Mouse (Mus musculus) heart, embryonic 16.5 days (tissue): ENCODE data around the gene Irf6. TPM values are rescaled to one million over a fixed set of nuclear protein-coding genes. Genes with fewer than 3 reads are reported as not detected.

ENCODE experiments used
- ATAC-seq: fragments of 200-750 bp; cut with Nextera tagmentation; replicated peaks from 2 replicates; pipeline ENCODE4 v1.8.0; 2017; ENCODE audit warnings: moderate number of reproducible peaks; ENCODE audit not compliant: insufficient read depth, low FRiP score; ENCODE audit errors: extremely low read depth
- H3K27ac ChIP-seq: fragments of 300-500 bp; sonication (generic); 2 replicates; pipeline ENCODE4 v1.5.1; 2014; ENCODE audit warnings: mild to moderate bottlenecking, low read length, control low read depth, moderate library complexity
- H3K27me3 ChIP-seq: fragments of 300-500 bp; sonication (generic); 2 replicates; pipeline ENCODE4 v1.6.1; 2014; ENCODE audit warnings: low read length, mixed read lengths; ENCODE audit not compliant: control insufficient read depth, insufficient read depth
- H3K36me3 ChIP-seq: fragments of 300-500 bp; sonication (generic); 2 replicates; pipeline ENCODE4 v1.6.1; 2014; ENCODE audit not compliant: control insufficient read depth, insufficient read depth
- H3K4me1 ChIP-seq: fragments of 300-500 bp; sonication (generic); 2 replicates; pipeline ENCODE4 v1.6.1; 2014; ENCODE audit warnings: low read length, mixed read lengths; ENCODE audit not compliant: control insufficient read depth, insufficient read depth
- H3K4me2 ChIP-seq: fragments of 300-500 bp; sonication (generic); 2 replicates; pipeline ENCODE4 v1.6.1; 2014; ENCODE audit warnings: low read depth, mild to moderate bottlenecking, control low read depth, low read length
- H3K4me3 ChIP-seq: fragments of 300-500 bp; sonication (generic); 2 replicates; pipeline ENCODE4 v1.5.1; 2014; ENCODE audit warnings: mild to moderate bottlenecking, control low read depth, low read length
- H3K9ac ChIP-seq: fragments of 300-500 bp; sonication (generic); 2 replicates; pipeline ENCODE4 v1.6.1; 2014; ENCODE audit warnings: low read length, control low read depth
- H3K9me3 ChIP-seq: fragments of 300-500 bp; sonication (generic); replicated peaks from 2 replicates; pipeline ENCODE4 v1.6.1; 2016; ENCODE audit warnings: low read length; ENCODE audit not compliant: control insufficient read depth
- whole genome bisulfite sequencing: fragments of 180-500 bp; shearing (Covaris S2); extraction: QIAGEN DNeasy Blood & Tissue Kit; methylation state at CpG from one replicate; pipeline ENCODE4 v1.1.7; 2014; 5-methylcytosine and 5-hydroxymethylcytosine counted together
- polyA plus RNA-seq: library from polyadenylated mRNA; unstranded; fragments of >200 nt; fragmentation: Nextera tagmentation; extraction: Ambion mirVana; gene quantifications from 2 replicates; pipeline ENCODE4 v1.2.1, GENCODE M21; 2015

Gene Irf6
- polyA plus RNA-seq, 1 experiment from 2014 or later = 5.3 TPM

DNA sequence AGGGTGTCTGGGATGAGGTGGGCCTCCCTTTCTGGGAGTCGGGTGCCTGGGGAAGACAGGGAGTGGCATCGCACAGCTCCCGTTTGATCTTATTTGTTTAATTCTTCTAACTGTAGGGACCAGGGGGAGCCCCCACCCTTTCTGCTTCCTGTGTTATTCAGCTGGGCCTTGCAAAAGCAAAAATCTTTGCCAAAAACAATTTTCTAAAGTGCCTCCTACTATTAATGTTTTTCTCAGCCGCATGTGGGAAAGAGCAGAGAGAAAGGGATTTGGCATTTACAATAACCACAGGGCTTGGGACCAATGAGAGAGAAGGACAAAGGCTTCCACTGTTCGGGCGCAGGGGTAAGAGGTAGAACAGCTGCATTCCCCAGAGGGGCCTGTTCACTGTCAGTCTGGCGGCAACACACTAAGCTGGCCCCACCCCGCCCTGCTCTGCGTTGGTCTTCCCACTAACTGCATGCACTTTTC, 36.3 kb downstream of the Irf6 start:
- Histone ChIP-seq H3K36me3 (no peaks in the 10 kb centered on the region), H3K9me3 (no peaks in the 10 kb centered on the region), H3K4me3 (no peak overlapping the region), H3K4me1 (peaks cover 33% of the 10 kb centered on the region), H3K27ac (peak overlapping the region; percentile 93), H3K4me2 (peak overlapping the region; percentile 9; the same call in 1 of the 2 replicates), H3K9ac (0 out of 2 replicates have a peak overlapping the region, but pooled peaks have one; percentile 1), H3K27me3 (no peaks in the 10 kb centered on the region)
- 13% methylated on average over 9 of the region's 9 CpGs for WGBS
- peak; percentile 95 for ATAC-seq

GRCm38 (mm10) chr1:193189771-193190170, 36.9 kb downstream of the Irf6 start:
- H3K27ac ChIP-seq = peak overlapping the region; percentile 93
- H3K9ac ChIP-seq = peak overlapping the region; percentile 7
- no peaks in the 10 kb centered on the region for H3K9me3 ChIP-seq
- peaks cover 33% of the 10 kb centered on the region for H3K4me1 ChIP-seq
- WGBS = 27% methylated on average over 3 of the region's 3 CpGs
- no peak overlapping the region for H3K4me2 ChIP-seq
- peak; percentile 37; the same call in 1 of the 2 replicates for ATAC-seq
- no peak overlapping the region for H3K4me3 ChIP-seq
- no peaks in the 10 kb centered on the region for H3K27me3 ChIP-seq
- no peaks in the 10 kb centered on the region for H3K36me3 ChIP-seq

GRCm38 (mm10) chr1:193191675-193192283, 38.9 kb downstream of the Irf6 start:
- Histone ChIP-seq H3K27me3 (no peaks in the 10 kb centered on the region), H3K9me3 (no peaks in the 10 kb centered on the region), H3K27ac (peak overlapping the region; percentile 27), H3K4me1 (peaks cover 33% of the 10 kb centered on the region), H3K4me2 (no peak overlapping the region), H3K36me3 (no peaks in the 10 kb centered on the region), H3K4me3 (no peak overlapping the region), H3K9ac (peak overlapping the region; percentile 16; the same call in 1 of the 2 replicates)
- no peak for ATAC-seq
- WGBS = 56% methylated on average over 7 of the region's 7 CpGs

- H3K27me3 ChIP-seq = no peaks in the 10 kb centered on the region
- peaks cover 19% of the 10 kb centered on the region for H3K4me1 ChIP-seq
- no peak for ATAC-seq
- H3K9ac ChIP-seq = no peak overlapping the region
- no peak overlapping the region for H3K27ac ChIP-seq
- no peak overlapping the region for H3K4me3 ChIP-seq
- H3K9me3 ChIP-seq = no peaks in the 10 kb centered on the region
- no peak overlapping the region for H3K4me2 ChIP-seq
- 74% methylated on average over 3 of the region's 3 CpGs for WGBS
- no peaks in the 10 kb centered on the region for H3K36me3 ChIP-seq
Observed at GRCm38 (mm10) chr1:193194416-193195140, 41.7 kb downstream of the Irf6 start.

DNA sequence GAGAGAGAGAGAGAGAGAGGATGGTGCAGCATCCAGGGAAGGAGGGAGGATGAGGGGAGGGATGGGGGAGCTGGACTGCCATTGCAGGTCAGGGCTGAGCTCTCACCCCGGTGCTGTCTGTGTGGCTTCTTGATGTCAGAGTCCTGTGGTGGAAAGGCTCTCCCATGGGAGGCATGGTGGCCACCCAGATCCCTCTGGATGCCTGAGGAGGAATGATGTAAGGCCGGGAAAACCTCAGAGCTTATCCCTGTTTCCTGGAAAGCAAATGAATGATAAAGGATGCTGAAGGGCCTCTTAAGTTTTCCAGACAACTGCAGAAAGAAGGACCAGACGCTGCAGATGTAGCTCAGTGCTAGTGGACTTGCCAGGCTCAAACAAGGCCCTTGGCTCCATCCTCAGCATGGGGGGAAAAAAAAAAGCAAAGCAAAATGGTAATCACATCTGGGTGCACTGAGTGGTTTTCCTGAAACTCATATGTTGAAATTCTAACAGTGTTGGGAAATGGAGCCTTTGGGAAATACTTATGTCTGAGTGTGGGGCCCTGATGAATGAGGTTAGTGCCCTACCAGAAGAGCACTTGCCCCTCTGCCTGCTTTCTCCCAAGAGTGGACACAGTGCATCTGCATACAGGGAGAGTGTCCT, 42.4 kb downstream of the Irf6 start:
- 47% methylated on average over 3 of the region's 3 CpGs for WGBS
- Histone ChIP-seq H3K27ac (no peak overlapping the region), H3K27me3 (no peaks in the 10 kb centered on the region), H3K4me3 (no peak overlapping the region), H3K36me3 (no peaks in the 10 kb centered on the region), H3K9ac (no peak overlapping the region), H3K4me2 (no peak overlapping the region), H3K4me1 (peaks cover 12% of the 10 kb centered on the region), H3K9me3 (no peaks in the 10 kb centered on the region)
- ATAC-seq = no peak

GRCm38 (mm10) chr1:193197494-193198205, 44.7 kb downstream of the Irf6 start:
- ATAC-seq = no peak
- Histone ChIP-seq H3K4me2 (no peak overlapping the region), H3K9me3 (no peaks in the 10 kb centered on the region), H3K27me3 (no peaks in the 10 kb centered on the region), H3K36me3 (no peaks in the 10 kb centered on the region), H3K4me3 (no peak overlapping the region), H3K9ac (no peak overlapping the region), H3K4me1 (no peaks in the 10 kb centered on the region), H3K27ac (no peak overlapping the region)
- 84% methylated on average over 18 of the region's 18 CpGs for WGBS

- Histone ChIP-seq H3K36me3 (no peaks in the 10 kb centered on the region), H3K27me3 (no peaks in the 10 kb centered on the region), H3K4me2 (no peak overlapping the region), H3K9ac (no peak overlapping the region), H3K4me3 (no peak overlapping the region), H3K9me3 (no peaks in the 10 kb centered on the region), H3K27ac (no peak overlapping the region), H3K4me1 (no peaks in the 10 kb centered on the region)
- no peak for ATAC-seq
- 67% methylated on average over 2 of the region's 2 CpGs for WGBS
Observed at GRCm38 (mm10) chr1:193198312-193198711, 45.4 kb downstream of the Irf6 start.

- Histone ChIP-seq H3K27me3 (no peaks in the 10 kb centered on the region), H3K9me3 (no peaks in the 10 kb centered on the region), H3K27ac (peak overlapping the region; percentile 58; the same call in 1 of the 2 replicates), H3K9ac (peak overlapping the region; percentile 22; the same call in 1 of the 2 replicates), H3K4me2 (peak overlapping the region; percentile 32), H3K4me1 (no peaks in the 10 kb centered on the region), H3K4me3 (peak overlapping the region; percentile 34), H3K36me3 (no peaks in the 10 kb centered on the region)
- ATAC-seq = peak; percentile 28; the same call in 1 of the 2 replicates
- WGBS = 71% methylated on average over 8 of the region's 8 CpGs
Observed at GRCm38 (mm10) chr1:193200640-193201382, 47.9 kb downstream of the Irf6 start.
